In genomic region chr11:120662759-120663158, GRCm38 (mm10) we compare ENCODE assay signal across 26 mouse cellular contexts. TPM values are rescaled to one million over a fixed set of nuclear protein-coding genes. Genes with fewer than 3 reads are reported as not detected.
DNase-seq lines count a peak whose midpoint lies in the region; ATAC-seq and TF ChIP-seq lines count a peak whose summit lies in the region.
"Had no signal": no experiment of that assay in that cellular context is flagged by ENCODE, and none has a peak within 500 bp of the region (broad histone marks: within the 10 kb centered on the region; RNA-seq: fewer than 3 reads in every experiment).

No protein-coding gene starts in this region.

- ATAC-seq in forebrain, embryonic 11.5 days (replicated peaks; ENCODE audit: low FRiP score): no peak
- ATAC-seq: forebrain, embryonic 13.5 days; forebrain, postnatal 0 days; hindbrain, postnatal 0 days had no signal

- no peak for TF ChIP-seq CTCF in E14TG2a.4 (conservative IDR thresholded peaks at IDR 0.05; ENCODE audit: low read length)

- no peaks in the 10 kb centered on the region for H3K36me3 ChIP-seq in forebrain, embryonic 11.5 days (ENCODE audit: control insufficient read depth, insufficient read depth, low read length)
- H3K36me3 ChIP-seq in forebrain, embryonic 10.5 days (replicated peaks): no peaks in the 10 kb centered on the region
- peaks cover 12% of the 10 kb centered on the region for H3K36me3 ChIP-seq in E14TG2a.4 (ENCODE audit: insufficient read depth, low read length)
- H3K36me3 ChIP-seq: embryonic facial prominence, embryonic 12.5 days; G1E; heart, embryonic 15.5 days; hindbrain, embryonic 13.5 days had no signal

- H3K4me2 ChIP-seq in forebrain, embryonic 11.5 days (ENCODE audit: low read depth, low read length, severe bottlenecking): no peak overlapping the region
- H3K4me2 ChIP-seq: embryonic facial prominence, embryonic 12.5 days; forebrain, embryonic 13.5 days; heart, embryonic 11.5 days; heart, embryonic 15.5 days; hindbrain, embryonic 13.5 days had no signal

- H3K4me3 ChIP-seq in forebrain, embryonic 11.5 days (ENCODE audit: low read depth, low read length): no peak overlapping the region
- H3K4me3 ChIP-seq in forebrain, embryonic 10.5 days: no peak overlapping the region
- H3K4me3 ChIP-seq in E14TG2a.4 (replicated peaks; ENCODE audit: low read length): peak overlapping the region; percentile 89
- H3K4me3 ChIP-seq: embryonic facial prominence, embryonic 12.5 days; forebrain, embryonic 13.5 days; heart, adult 2 months; heart, embryonic 15.5 days; hindbrain, embryonic 13.5 days had no signal

- no peaks in the 10 kb centered on the region for H3K9me3 ChIP-seq in forebrain, embryonic 11.5 days (ENCODE audit: control insufficient read depth, low read length)
- H3K9me3 ChIP-seq in forebrain, embryonic 10.5 days: no peaks in the 10 kb centered on the region
- H3K9me3 ChIP-seq in E14TG2a.4 (ENCODE audit: low read length): no peaks in the 10 kb centered on the region
- H3K9me3 ChIP-seq: embryonic facial prominence, embryonic 12.5 days; forebrain, embryonic 13.5 days; heart, embryonic 15.5 days; hindbrain, embryonic 13.5 days had no signal

- peaks cover 12% of the 10 kb centered on the region for H3K4me1 ChIP-seq in forebrain, embryonic 11.5 days (replicated peaks; ENCODE audit: control insufficient read depth, insufficient read depth, low read length)
- H3K4me1 ChIP-seq in forebrain, embryonic 10.5 days: peaks cover 54% of the 10 kb centered on the region
- H3K4me1 ChIP-seq in E14TG2a.4 (replicated peaks; ENCODE audit: low read depth, low read length): peaks cover 83% of the 10 kb centered on the region

- no peak overlapping the region for H3K27ac ChIP-seq in forebrain, embryonic 11.5 days (ENCODE audit: low read depth, low read length)
- H3K27ac ChIP-seq in forebrain, embryonic 10.5 days: no peak overlapping the region
- H3K27ac ChIP-seq: embryonic facial prominence, embryonic 12.5 days; forebrain, embryonic 13.5 days; heart, adult 2 months; heart, embryonic 15.5 days; hindbrain, embryonic 13.5 days; hindbrain, postnatal 0 days had no signal

- no peak overlapping the region for H3K9ac ChIP-seq in forebrain, embryonic 11.5 days (ENCODE audit: low read length)
- H3K9ac ChIP-seq: embryonic facial prominence, embryonic 12.5 days; forebrain, embryonic 13.5 days; forebrain, postnatal 0 days; heart, embryonic 15.5 days; hindbrain, embryonic 13.5 days had no signal

- WGBS in forebrain, embryonic 11.5 days: 45% methylated on average over 6 of the region's 6 CpGs
- whole genome bisulfite sequencing in forebrain, embryonic 10.5 days: 57% methylated on average over 6 of the region's 6 CpGs

- DNase-seq in adrenal gland, adult 2 months: peak; percentile 25
- DNase-seq in adrenal gland, postnatal 14 days: no peak
- peak; percentile 48 for DNase-seq in forebrain, embryonic 11.5 days (ENCODE audit: low spot score)
- no peak for DNase-seq in forebrain, embryonic 10.5 days (ENCODE audit: extremely low spot score, low spot score)
- peak; percentile 83 for DNase-seq in Muller cell, postnatal 12 days (ENCODE audit: inconsistent ontology term)
- no peak for DNase-seq in thymus, postnatal 10 days (ENCODE audit: low spot score in 2 of 2)
- DNase-seq in spleen, postnatal 14 days (ENCODE audit: low spot score in 2 of 2): no peak
- DNase-seq: B cell, adult 2 months; cerebellum, adult 18-20 months; forebrain, postnatal 0 days; gastrocnemius, postnatal 14 days; heart, adult 2 months; heart, postnatal 14 days; kidney, adult 11 months had no signal

- H3K27me3 ChIP-seq in forebrain, embryonic 11.5 days (ENCODE audit: control insufficient read depth, insufficient read depth, low read length): peaks cover 52% of the 10 kb centered on the region
- H3K27me3 ChIP-seq in forebrain, embryonic 10.5 days (ENCODE audit: poor library complexity, severe bottlenecking): peaks cover 83% of the 10 kb centered on the region
- peaks cover 20% of the 10 kb centered on the region for H3K27me3 ChIP-seq in E14TG2a.4 (ENCODE audit: insufficient read depth, low read length)

RNA-seq across cellular contexts. Expression of gene Notum, which starts 1.8 kb away (rescaled TPM):
- total RNA-seq in adrenal gland, adult 2 months (2021): 1 to 10 TPM; 2.8 to 8.1 TPM
- 7.4 and 9.3 TPM in 2 replicates for polyA plus RNA-seq in adrenal gland, adult 2 months (2012; rRNA removed)
- 8.3 and 11.2 TPM in 2 replicates for total RNA-seq in adrenal gland, postnatal 14 days (2021)
- polyA plus RNA-seq in forebrain, embryonic 11.5 days (2014; fragmentation: Nextera tagmentation; extraction: Ambion mirVana): 0.61 and 1.3 TPM in 2 replicates
- polyA plus RNA-seq in forebrain, embryonic 10.5 days (2016; fragmentation: Nextera tagmentation; extraction: Ambion mirVana): 0.57 and 0.75 TPM in 2 replicates
- total RNA-seq: gastrocnemius, adult 18-20 months; hematopoietic stem cell, adult 5-6 weeks had no signal
- polyA plus RNA-seq: G1E had no signal

RNA-seq across cellular contexts. Expression of gene Aspscr1, which starts 10.0 kb away (rescaled TPM):
- 10 to 100 TPM; 74.9 to 84.1 TPM for total RNA-seq in adrenal gland, adult 2 months (2021)
- 124 and 125 TPM in 2 replicates for polyA plus RNA-seq in adrenal gland, adult 2 months (2012; rRNA removed)
- 69.4 and 71.3 TPM in 2 replicates for total RNA-seq in adrenal gland, postnatal 14 days (2021)
- polyA plus RNA-seq in forebrain, embryonic 11.5 days (2014; fragmentation: Nextera tagmentation; extraction: Ambion mirVana): 129 and 133 TPM in 2 replicates
- 134 and 142 TPM in 2 replicates for polyA plus RNA-seq in forebrain, embryonic 10.5 days (2016; fragmentation: Nextera tagmentation; extraction: Ambion mirVana)

RNA-seq across cellular contexts. Expression of gene Myadml2, which starts 14.8 kb away (rescaled TPM):
- total RNA-seq in adrenal gland, adult 2 months (2021): 1 to 10 TPM in 1 of 2 experiments, not detected in 1; 1.0 TPM
- 0.11 and 0.59 TPM in 2 replicates for polyA plus RNA-seq in adrenal gland, adult 2 months (2012; rRNA removed)
- total RNA-seq in adrenal gland, postnatal 14 days (2021): 0.94 TPM in 1 of 2 replicates, not detected in the other
- 0.51 TPM in 1 of 2 replicates, not detected in the other for polyA plus RNA-seq in forebrain, embryonic 11.5 days (2014; fragmentation: Nextera tagmentation; extraction: Ambion mirVana)
- not detected in 2 replicates for polyA plus RNA-seq in forebrain, embryonic 10.5 days (2016; fragmentation: Nextera tagmentation; extraction: Ambion mirVana)
- total RNA-seq: adrenal gland, postnatal 36 days; G1E; hematopoietic stem cell, adult 5-6 weeks had no signal
- polyA plus RNA-seq: embryonic facial prominence, embryonic 12.5 days; G1E; intestine, embryonic 14.5 days had no signal

RNA-seq across cellular contexts. Expression of gene Pycr1, which starts 19.2 kb away (rescaled TPM):
- 1 to 10 TPM; 1.0 to 1.9 TPM for total RNA-seq in adrenal gland, adult 2 months (2021)
- polyA plus RNA-seq in adrenal gland, adult 2 months (2012; rRNA removed): 3.5 and 3.6 TPM in 2 replicates
- 1.6 TPM in 2 replicates for total RNA-seq in adrenal gland, postnatal 14 days (2021)
- polyA plus RNA-seq in forebrain, embryonic 11.5 days (2014; fragmentation: Nextera tagmentation; extraction: Ambion mirVana): 33.7 and 36.9 TPM in 2 replicates
- polyA plus RNA-seq in forebrain, embryonic 10.5 days (2016; fragmentation: Nextera tagmentation; extraction: Ambion mirVana): 37.5 and 40.5 TPM in 2 replicates

RNA-seq across cellular contexts. Expression of gene Mafg, which starts 29.4 kb away (rescaled TPM):
- 10 to 100 TPM; 48.1 to 60.7 TPM for total RNA-seq in adrenal gland, adult 2 months (2021)
- polyA plus RNA-seq in adrenal gland, adult 2 months (2012; rRNA removed): 54.3 and 66.9 TPM in 2 replicates
- 51.8 and 55.3 TPM in 2 replicates for total RNA-seq in adrenal gland, postnatal 14 days (2021)
- 25.5 and 26.4 TPM in 2 replicates for polyA plus RNA-seq in forebrain, embryonic 11.5 days (2014; fragmentation: Nextera tagmentation; extraction: Ambion mirVana)
- polyA plus RNA-seq in forebrain, embryonic 10.5 days (2016; fragmentation: Nextera tagmentation; extraction: Ambion mirVana): 20.2 and 22.7 TPM in 2 replicates

Comparison
In these comparisons a context has a peak if more than half of its experiments do, and no peak if none do; other contexts are left out.
1. DNase-seq: peak in adrenal gland, adult 2 months (single experiment), forebrain, embryonic 11.5 days (single experiment) and Muller cell, postnatal 12 days (single experiment); none in adrenal gland, postnatal 14 days (single experiment), forebrain, embryonic 10.5 days (single experiment), thymus, postnatal 10 days (0 of 2) and spleen, postnatal 14 days (0 of 2).